Mouse (Mus musculus) hindbrain, embryonic 11.5 days (tissue): ENCODE results near the gene Cdcp1. TPM values are rescaled to one million over a fixed set of nuclear protein-coding genes. Genes with fewer than 3 reads are reported as not detected.

Experiments used
- ATAC-seq: fragments of 200-750 bp; cut with Nextera tagmentation; 2 replicates; pipeline ENCODE4 v1.8.0; 2017; ENCODE audit warnings: mild to moderate bottlenecking, moderate TSS enrichment, moderate library complexity; ENCODE audit not compliant: low FRiP score
- DNase-seq: peaks from one replicate; pipeline ENCODE4 v3.0.0-alpha.2; 2015; ENCODE audit warnings: low spot score
- H3K27ac ChIP-seq: fragments of 300-500 bp; sonication (generic); 2 replicates; pipeline ENCODE4 v1.5.1; 2014; ENCODE audit warnings: mild to moderate bottlenecking, low read depth, low read length
- H3K27me3 ChIP-seq: fragments of 300-500 bp; sonication (generic); 2 replicates; pipeline ENCODE4 v1.6.1; 2014; ENCODE audit warnings: mild to moderate bottlenecking, low read length, moderate library complexity, mixed read lengths; ENCODE audit not compliant: control insufficient read depth, insufficient read depth
- H3K36me3 ChIP-seq: fragments of 300-500 bp; sonication (generic); 2 replicates; pipeline ENCODE4 v1.6.1; 2014; ENCODE audit warnings: mild to moderate bottlenecking, low read length, moderate library complexity, mixed read lengths; ENCODE audit not compliant: control insufficient read depth, insufficient read depth
- H3K4me1 ChIP-seq: fragments of 300-500 bp; sonication (generic); replicated peaks from 2 replicates; pipeline ENCODE4 v1.6.1; 2014; ENCODE audit warnings: low read length, mixed read lengths; ENCODE audit not compliant: control insufficient read depth, insufficient read depth
- H3K4me2 ChIP-seq: fragments of 300-500 bp; sonication (generic); replicated peaks from 2 replicates; pipeline ENCODE4 v1.6.1; 2014; ENCODE audit warnings: mild to moderate bottlenecking, low read depth, low read length
- H3K4me3 ChIP-seq: fragments of 300-500 bp; sonication (generic); 2 replicates; pipeline ENCODE4 v1.5.1; 2014; ENCODE audit warnings: low read depth, low read length
- H3K9ac ChIP-seq: fragments of 300-500 bp; sonication (generic); 2 replicates; pipeline ENCODE4 v1.6.1; 2014; ENCODE audit warnings: low read depth, low read length
- H3K9me3 ChIP-seq: fragments of 300-500 bp; sonication (generic); 2 replicates; pipeline ENCODE4 v1.6.1; 2016; ENCODE audit warnings: low read length; ENCODE audit not compliant: control insufficient read depth
- WGBS: fragments of 180-500 bp; shearing (Covaris S2); extraction: QIAGEN DNeasy Blood & Tissue Kit; methylation state at CpG from one replicate; pipeline ENCODE4 v1.1.7; 2014; 5-methylcytosine and 5-hydroxymethylcytosine counted together
- polyA plus RNA-seq: library from polyadenylated mRNA; unstranded; fragments of >200 nt; fragmentation: Nextera tagmentation; extraction: Ambion mirVana; gene quantifications from 2 replicates; pipeline ENCODE4 v1.2.1, GENCODE M21; 2014

Cdcp1 gene
- polyA plus RNA-seq, 1 experiment from 2014 or later: 1.2 TPM

DNA sequence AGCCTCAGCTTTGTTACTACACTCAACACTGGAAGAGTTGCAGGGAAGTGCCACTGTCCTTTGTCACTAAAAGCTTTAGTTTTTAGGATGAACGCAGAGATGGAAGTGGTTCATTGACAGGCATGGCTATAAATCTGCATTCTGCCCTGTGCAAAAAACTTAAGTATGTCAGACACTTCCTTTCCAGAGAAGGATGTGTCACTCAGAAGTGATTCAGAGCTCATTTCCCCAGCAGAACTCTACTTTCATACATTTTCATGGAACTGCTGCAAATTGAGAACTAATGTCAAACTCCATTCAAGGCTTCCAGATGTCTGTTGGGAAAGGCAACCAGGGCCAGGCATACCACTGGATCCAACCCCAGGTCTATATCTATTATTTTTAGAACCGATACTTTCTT is 27.6 kb downstream of the Cdcp1 start:
- 95% methylated on average over 2 of the region's 2 CpGs for WGBS
- no peak overlapping the region for H3K4me2 ChIP-seq
- no peak overlapping the region for H3K27ac ChIP-seq
- H3K36me3 ChIP-seq: no peaks in the 10 kb centered on the region
- DNase-seq (no peak), ATAC-seq (no peak)
- no peaks in the 10 kb centered on the region for H3K4me1 ChIP-seq
- H3K9me3 ChIP-seq: no peaks in the 10 kb centered on the region
- no peak overlapping the region for H3K4me3 ChIP-seq
- H3K27me3 ChIP-seq: no peaks in the 10 kb centered on the region
- H3K9ac ChIP-seq: no peak overlapping the region

- H3K27ac ChIP-seq: no peak overlapping the region
- no peaks in the 10 kb centered on the region for H3K36me3 ChIP-seq
- ATAC-seq (no peak), DNase-seq (no peak)
- H3K9me3 ChIP-seq: no peaks in the 10 kb centered on the region
- WGBS: 98% methylated on average over 5 of the region's 5 CpGs
- H3K4me2 ChIP-seq: no peak overlapping the region
- H3K4me1 ChIP-seq: no peaks in the 10 kb centered on the region
- H3K4me3 ChIP-seq: no peak overlapping the region
- no peak overlapping the region for H3K9ac ChIP-seq
- no peaks in the 10 kb centered on the region for H3K27me3 ChIP-seq
Measured at GRCm38 (mm10) chr9:123187589-123187988, 28.2 kb downstream of the Cdcp1 start.

GRCm38 (mm10) chr9:123186151-123186550 is 29.7 kb downstream of the Cdcp1 start:
- ATAC-seq (no peak), DNase-seq (no peak)
- H3K27ac ChIP-seq: no peak overlapping the region
- no peaks in the 10 kb centered on the region for H3K4me1 ChIP-seq
- H3K9ac ChIP-seq: no peak overlapping the region
- H3K36me3 ChIP-seq: no peaks in the 10 kb centered on the region
- WGBS: 83% methylated on average over 5 of the region's 5 CpGs
- H3K27me3 ChIP-seq: no peaks in the 10 kb centered on the region
- no peak overlapping the region for H3K4me2 ChIP-seq
- no peaks in the 10 kb centered on the region for H3K9me3 ChIP-seq
- no peak overlapping the region for H3K4me3 ChIP-seq

- DNase-seq (no peak), ATAC-seq (no peak)
- Histone ChIP-seq H3K36me3 (no peaks in the 10 kb centered on the region), H3K27me3 (no peaks in the 10 kb centered on the region), H3K9me3 (no peaks in the 10 kb centered on the region), H3K9ac (no peak overlapping the region), H3K4me2 (no peak overlapping the region), H3K27ac (no peak overlapping the region), H3K4me3 (no peak overlapping the region), H3K4me1 (no peaks in the 10 kb centered on the region)
- WGBS: 69% methylated on average over 2 of the region's 2 CpGs
Measured at GRCm38 (mm10) chr9:123185546-123185945, 30.3 kb downstream of the Cdcp1 start.

- WGBS: 81% methylated on average over 8 of the region's 8 CpGs
- no peak overlapping the region for H3K27ac ChIP-seq
- no peaks in the 10 kb centered on the region for H3K9me3 ChIP-seq
- no peaks in the 10 kb centered on the region for H3K4me1 ChIP-seq
- H3K4me3 ChIP-seq: no peak overlapping the region
- H3K9ac ChIP-seq: no peak overlapping the region
- ATAC-seq (no peak), DNase-seq (no peak)
- no peak overlapping the region for H3K4me2 ChIP-seq
- no peaks in the 10 kb centered on the region for H3K27me3 ChIP-seq
- H3K36me3 ChIP-seq: no peaks in the 10 kb centered on the region
Measured at GRCm38 (mm10) chr9:123183226-123183625, 32.6 kb downstream of the Cdcp1 start.

GRCm38 (mm10) chr9:123180003-123180402 is 35.8 kb downstream of the Cdcp1 start:
- H3K4me3 ChIP-seq: no peak overlapping the region
- no peaks in the 10 kb centered on the region for H3K9me3 ChIP-seq
- DNase-seq (no peak), ATAC-seq (no peak)
- no peaks in the 10 kb centered on the region for H3K36me3 ChIP-seq
- H3K27ac ChIP-seq: no peak overlapping the region
- no peaks in the 10 kb centered on the region for H3K27me3 ChIP-seq
- WGBS: 92% methylated on average over 6 of the region's 6 CpGs
- no peak overlapping the region for H3K9ac ChIP-seq
- H3K4me1 ChIP-seq: no peaks in the 10 kb centered on the region
- no peak overlapping the region for H3K4me2 ChIP-seq

- no peak overlapping the region for H3K4me2 ChIP-seq
- no peak for ATAC-seq
- no peaks in the 10 kb centered on the region for H3K9me3 ChIP-seq
- H3K4me1 ChIP-seq: no peaks in the 10 kb centered on the region
- H3K4me3 ChIP-seq: no peak overlapping the region
- H3K36me3 ChIP-seq: no peaks in the 10 kb centered on the region
- 86% methylated on average over 9 of the region's 9 CpGs for WGBS
- H3K9ac ChIP-seq: no peak overlapping the region
- DNase-seq: no peak
- no peaks in the 10 kb centered on the region for H3K27me3 ChIP-seq
- no peak overlapping the region for H3K27ac ChIP-seq
Measured at GRCm38 (mm10) chr9:123177380-123178048, 38.3 kb downstream of the Cdcp1 start.

DNA sequence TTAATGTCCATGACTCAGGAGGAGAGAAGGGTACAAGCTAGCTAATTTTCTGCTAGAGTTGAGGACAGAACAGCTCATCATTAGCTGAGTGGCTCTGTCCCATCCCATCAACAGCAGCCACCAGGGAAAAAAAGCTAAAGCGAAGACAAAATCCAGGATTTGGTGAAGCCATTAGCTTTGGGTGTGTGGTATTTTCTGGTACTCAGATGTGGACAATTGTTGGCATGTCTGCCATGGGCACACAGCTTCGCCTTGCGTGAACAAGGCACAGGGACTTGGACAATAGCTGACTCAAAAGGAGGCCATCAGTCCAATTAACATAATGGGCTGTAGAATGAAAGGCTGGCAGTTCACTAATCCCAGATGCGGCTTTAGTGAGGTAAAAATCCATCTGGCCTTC is 41.5 kb downstream of the Cdcp1 start:
- no peaks in the 10 kb centered on the region for H3K9me3 ChIP-seq
- no peak for ATAC-seq
- no peaks in the 10 kb centered on the region for H3K36me3 ChIP-seq
- DNase-seq: no peak
- WGBS: 52% methylated on average over 4 of the region's 4 CpGs
- no peak overlapping the region for H3K27ac ChIP-seq
- no peaks in the 10 kb centered on the region for H3K4me1 ChIP-seq
- no peaks in the 10 kb centered on the region for H3K27me3 ChIP-seq
- no peak overlapping the region for H3K4me3 ChIP-seq
- no peak overlapping the region for H3K4me2 ChIP-seq
- H3K9ac ChIP-seq: no peak overlapping the region

DNA sequence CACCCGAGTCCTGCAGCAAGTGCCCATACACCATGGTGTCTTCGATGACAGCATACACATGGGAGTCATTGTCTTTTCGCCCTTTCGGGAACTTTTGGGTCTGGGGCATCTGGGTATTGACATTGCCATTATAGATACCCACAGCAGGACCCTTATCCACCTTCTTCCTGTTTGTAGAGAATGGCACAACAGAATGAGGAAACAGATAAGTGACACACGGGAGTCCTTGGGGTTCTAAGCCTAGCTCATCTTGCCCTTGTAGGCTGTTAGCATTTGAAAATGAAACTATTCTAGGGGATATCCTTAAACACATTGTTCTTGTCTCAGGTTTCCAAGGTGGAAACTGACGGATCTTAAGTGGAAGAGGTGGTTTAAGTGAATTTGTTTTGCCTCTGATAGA is 42.1 kb downstream of the Cdcp1 start:
- Histone ChIP-seq H3K36me3 (no peaks in the 10 kb centered on the region), H3K4me2 (no peak overlapping the region), H3K9ac (no peak overlapping the region), H3K4me1 (no peaks in the 10 kb centered on the region), H3K27ac (no peak overlapping the region), H3K27me3 (no peaks in the 10 kb centered on the region), H3K4me3 (no peak overlapping the region), H3K9me3 (no peaks in the 10 kb centered on the region)
- no peak for ATAC-seq
- WGBS: 88% methylated on average over 6 of the region's 6 CpGs
- DNase-seq: no peak
